Mouse (Mus musculus) stomach, embryonic 14.5 days (tissue): ENCODE measurements at regions not wholly inside any gene's neighbourhood (a gene's known extent, or its start where the extent isn't known, plus 50 kb on each side); places are given as distances from the start of the nearest gene placed in this dataset.

Source experiments
- ATAC-seq: fragments of 200-750 bp; cut with Nextera tagmentation; 2 replicates; pipeline ENCODE4 v1.8.0; 2017; ENCODE audit warnings: low read depth, moderate TSS enrichment; ENCODE audit not compliant: insufficient number of reproducible peaks, insufficient read depth, low FRiP score
- H3K27ac ChIP-seq: fragments of 300-500 bp; sonication (generic); 2 replicates; pipeline ENCODE4 v1.5.1; 2014; ENCODE audit warnings: mild to moderate bottlenecking, low read length, moderate library complexity, mixed read lengths
- H3K27me3 ChIP-seq: fragments of 300-500 bp; sonication (generic); 2 replicates; pipeline ENCODE4 v1.6.1; 2014; ENCODE audit warnings: low read length, control low read depth, mixed read lengths; ENCODE audit not compliant: control insufficient read depth, insufficient read depth
- H3K36me3 ChIP-seq: fragments of 300-500 bp; sonication (generic); 2 replicates; pipeline ENCODE4 v1.6.1; 2014; ENCODE audit warnings: mild to moderate bottlenecking, control low read depth, low read length, moderate library complexity, mixed read lengths; ENCODE audit not compliant: control insufficient read depth, insufficient read depth
- H3K4me1 ChIP-seq: fragments of 300-500 bp; sonication (generic); 2 replicates; pipeline ENCODE4 v1.6.1; 2014; ENCODE audit warnings: low read length, control low read depth, mixed read lengths; ENCODE audit not compliant: control insufficient read depth, insufficient read depth
- H3K4me2 ChIP-seq: fragments of 300-500 bp; sonication (generic); replicated peaks from 2 replicates; pipeline ENCODE4 v1.6.1; 2014; ENCODE audit warnings: low read depth, low read length, control low read depth
- H3K4me3 ChIP-seq: fragments of 300-500 bp; sonication (generic); 2 replicates; pipeline ENCODE4 v1.5.1; 2014; ENCODE audit warnings: low read depth, low read length, control low read depth
- H3K9ac ChIP-seq: fragments of 300-500 bp; sonication (generic); replicated peaks from 2 replicates; pipeline ENCODE4 v1.6.1; 2014; ENCODE audit warnings: low read depth, mild to moderate bottlenecking, control low read depth, low read length, moderate library complexity, mixed read lengths
- H3K9me3 ChIP-seq: fragments of 300-500 bp; sonication (generic); 2 replicates; pipeline ENCODE4 v1.6.1; 2016; ENCODE audit warnings: low read depth, low read length, control low read depth; ENCODE audit not compliant: control insufficient read depth
- WGBS: fragments of 180-500 bp; shearing (Covaris S2); extraction: QIAGEN DNeasy Blood & Tissue Kit; methylation state at CpG from one replicate; pipeline ENCODE4 v1.1.7; 2014; 5-methylcytosine and 5-hydroxymethylcytosine counted together

DNA sequence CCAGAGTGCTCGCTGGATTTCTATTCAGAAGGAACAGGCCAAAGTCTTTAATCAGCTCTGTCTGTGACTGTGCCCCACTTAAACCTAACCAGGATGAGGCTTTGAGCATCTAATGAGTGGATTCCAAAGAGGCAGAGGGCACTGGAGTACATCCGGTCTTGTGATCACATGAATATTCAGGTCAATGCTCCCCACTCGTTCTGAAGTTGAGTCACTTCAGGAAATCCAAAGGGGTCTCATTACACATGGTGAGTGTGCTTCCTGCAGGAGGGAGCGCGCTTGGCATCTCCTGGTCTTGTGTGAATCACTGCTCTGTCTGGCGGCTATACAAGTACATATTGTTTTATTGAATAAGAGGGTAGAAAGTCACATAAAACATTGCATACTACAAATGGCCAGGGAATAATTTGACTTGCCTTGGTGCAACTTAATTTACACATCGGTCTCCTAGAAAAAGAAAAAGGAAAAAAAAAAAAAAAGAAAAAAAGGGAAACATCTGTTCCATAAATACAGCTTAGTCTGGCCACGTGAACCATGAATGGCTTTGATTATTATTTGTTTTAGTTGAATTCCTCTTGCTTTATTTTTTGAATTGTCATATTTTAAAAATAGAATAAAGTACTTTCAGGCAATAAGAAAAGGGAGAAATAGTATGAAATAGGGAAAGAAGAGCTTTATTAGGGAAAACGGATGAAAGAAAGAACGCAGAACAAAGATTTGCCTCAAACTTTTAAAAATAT lies 148.1 kb upstream of the Hmga2 start:
- Histone ChIP-seq H3K4me1 (no peaks in the 10 kb centered on the region), H3K9me3 (no peaks in the 10 kb centered on the region), H3K27me3 (no peaks in the 10 kb centered on the region), H3K36me3 (no peaks in the 10 kb centered on the region), H3K4me2 (no peak overlapping the region), H3K9ac (no peak overlapping the region), H3K27ac (no peak overlapping the region), H3K4me3 (no peak overlapping the region)
- ATAC-seq: no peak
- 68% methylated on average over 10 of the region's 10 CpGs for WGBS

- Histone ChIP-seq H3K27ac (no peak overlapping the region), H3K4me1 (0 out of 2 replicates have a peak, but pooled peaks cover 4% of the 10 kb centered on the region), H3K4me2 (no peak overlapping the region), H3K4me3 (no peak overlapping the region), H3K36me3 (no peaks in the 10 kb centered on the region), H3K9ac (no peak overlapping the region), H3K27me3 (no peaks in the 10 kb centered on the region), H3K9me3 (no peaks in the 10 kb centered on the region)
- no peak for ATAC-seq
- 59% methylated on average over 5 of the region's 5 CpGs for WGBS
Measured at GRCm38 (mm10) chr10:120616406-120617015, 140.2 kb upstream of the Hmga2 start.

DNA sequence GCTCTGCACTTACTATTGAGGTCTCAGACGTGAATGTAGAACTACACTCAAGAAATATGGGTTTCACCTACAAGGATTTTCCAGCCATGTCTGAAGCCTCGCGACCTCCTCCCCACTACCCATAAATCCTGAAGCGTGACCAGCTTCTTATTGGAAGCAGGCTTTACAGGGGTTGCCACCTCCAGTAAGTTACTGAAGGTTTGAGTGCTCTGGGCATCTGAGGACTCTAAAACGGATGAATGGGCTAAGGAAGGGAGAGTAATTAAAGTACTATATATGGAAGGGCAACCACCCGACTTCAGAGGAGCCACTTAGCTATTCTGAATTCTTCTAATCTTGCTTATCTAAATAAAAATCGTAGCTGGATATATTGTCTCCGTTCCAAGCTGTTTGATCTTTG lies 136.1 kb upstream of the Hmga2 start:
- Histone ChIP-seq H3K27ac (no peak overlapping the region), H3K9me3 (no peaks in the 10 kb centered on the region), H3K4me2 (no peak overlapping the region), H3K27me3 (no peaks in the 10 kb centered on the region), H3K9ac (no peak overlapping the region), H3K4me3 (no peak overlapping the region), H3K36me3 (no peaks in the 10 kb centered on the region), H3K4me1 (0 out of 2 replicates have a peak, but pooled peaks cover 4% of the 10 kb centered on the region)
- WGBS: 51% methylated on average over 8 of the region's 8 CpGs
- ATAC-seq: no peak

DNA sequence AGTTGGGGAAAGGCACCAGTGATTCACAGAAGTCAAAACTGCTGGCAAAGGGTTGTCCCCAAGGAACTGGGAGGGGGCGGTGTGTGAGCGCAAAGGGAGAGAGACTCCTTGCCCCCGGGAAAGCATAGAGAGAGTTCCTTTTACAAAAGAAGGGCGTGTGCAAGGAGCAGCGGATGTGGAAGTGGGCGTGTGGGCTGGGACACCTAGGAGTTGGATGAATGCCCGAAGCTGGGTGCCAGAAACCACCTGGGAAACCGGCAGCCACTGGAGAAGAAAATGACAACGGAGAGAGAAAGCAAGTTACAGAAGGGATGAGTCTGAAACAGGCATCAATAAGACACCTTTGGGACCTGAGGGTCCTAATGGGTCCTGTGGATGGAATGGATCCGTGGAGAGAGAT lies 133.8 kb upstream of the Hmga2 start:
- no peak overlapping the region for H3K4me3 ChIP-seq
- 76% methylated on average over 10 of the region's 10 CpGs for WGBS
- no peak overlapping the region for H3K4me2 ChIP-seq
- no peaks in the 10 kb centered on the region for H3K9me3 ChIP-seq
- H3K36me3 ChIP-seq: no peaks in the 10 kb centered on the region
- no peak overlapping the region for H3K9ac ChIP-seq
- H3K27ac ChIP-seq: no peak overlapping the region
- no peaks in the 10 kb centered on the region for H3K27me3 ChIP-seq
- no peak for ATAC-seq
- H3K4me1 ChIP-seq: no peaks in the 10 kb centered on the region

DNA sequence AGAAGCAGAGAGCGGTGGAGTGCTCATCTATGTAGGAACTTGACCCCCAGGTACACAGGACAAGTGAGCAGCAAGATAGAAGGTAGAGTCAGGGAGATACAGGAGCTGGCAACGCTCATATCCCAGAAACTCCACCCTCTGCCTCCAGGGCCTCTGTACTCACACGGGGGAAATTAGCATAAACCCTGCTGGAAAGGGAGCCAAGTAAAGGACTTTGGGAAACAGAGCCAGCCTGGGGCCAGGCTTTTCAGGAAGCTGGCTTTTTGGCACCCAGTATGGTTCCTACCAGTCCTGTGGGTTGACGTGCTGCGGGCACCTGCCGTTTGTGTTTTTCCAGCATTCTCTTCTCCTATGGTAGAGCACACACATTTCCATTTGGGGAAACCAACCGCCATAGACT lies 128.2 kb upstream of the Hmga2 start:
- Histone ChIP-seq H3K27ac (no peak overlapping the region), H3K27me3 (no peaks in the 10 kb centered on the region), H3K4me1 (no peaks in the 10 kb centered on the region), H3K4me2 (no peak overlapping the region), H3K4me3 (no peak overlapping the region), H3K9me3 (no peaks in the 10 kb centered on the region), H3K36me3 (no peaks in the 10 kb centered on the region), H3K9ac (no peak overlapping the region)
- WGBS: 68% methylated on average over 7 of the region's 7 CpGs
- no peak for ATAC-seq

DNA sequence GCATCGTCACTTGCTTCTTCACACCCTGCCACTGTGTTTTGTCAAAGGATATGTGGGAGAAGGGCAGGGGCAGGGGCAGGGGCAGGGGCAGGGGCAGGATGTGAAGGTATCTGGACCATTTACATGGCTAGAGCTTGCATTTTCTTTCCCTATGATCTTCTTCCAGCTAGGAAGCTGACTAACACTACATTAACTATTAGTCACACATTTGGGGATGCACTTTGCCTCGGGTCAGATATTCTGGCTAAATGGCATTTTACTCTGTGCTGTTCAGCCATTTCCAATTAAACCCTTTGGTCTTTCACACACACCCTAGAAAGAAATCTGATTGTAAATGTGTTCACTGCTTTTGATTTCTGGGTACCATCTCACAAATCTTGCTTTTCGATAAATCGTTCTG lies 126.9 kb upstream of the Hmga2 start:
- H3K36me3 ChIP-seq: no peaks in the 10 kb centered on the region
- 91% methylated on average over 4 of the region's 4 CpGs for WGBS

GRCm38 (mm10) chr10:120600735-120601134 lies 124.5 kb upstream of the Hmga2 start:
- Histone ChIP-seq H3K9me3 (no peaks in the 10 kb centered on the region), H3K27ac (no peak overlapping the region), H3K4me1 (0 out of 2 replicates have a peak, but pooled peaks cover 7% of the 10 kb centered on the region), H3K9ac (no peak overlapping the region), H3K27me3 (no peaks in the 10 kb centered on the region), H3K36me3 (no peaks in the 10 kb centered on the region), H3K4me3 (no peak overlapping the region), H3K4me2 (no peak overlapping the region)
- 76% methylated on average over 5 of the region's 5 CpGs for WGBS
- no peak for ATAC-seq

More for the DNA sequence above, 126.9 kb upstream of the Hmga2 start:
- Histone ChIP-seq H3K9ac (no peak overlapping the region), H3K4me2 (no peak overlapping the region), H3K4me1 (no peaks in the 10 kb centered on the region), H3K9me3 (no peaks in the 10 kb centered on the region), H3K4me3 (no peak overlapping the region), H3K27me3 (no peaks in the 10 kb centered on the region), H3K27ac (no peak overlapping the region)
- ATAC-seq: no peak

DNA sequence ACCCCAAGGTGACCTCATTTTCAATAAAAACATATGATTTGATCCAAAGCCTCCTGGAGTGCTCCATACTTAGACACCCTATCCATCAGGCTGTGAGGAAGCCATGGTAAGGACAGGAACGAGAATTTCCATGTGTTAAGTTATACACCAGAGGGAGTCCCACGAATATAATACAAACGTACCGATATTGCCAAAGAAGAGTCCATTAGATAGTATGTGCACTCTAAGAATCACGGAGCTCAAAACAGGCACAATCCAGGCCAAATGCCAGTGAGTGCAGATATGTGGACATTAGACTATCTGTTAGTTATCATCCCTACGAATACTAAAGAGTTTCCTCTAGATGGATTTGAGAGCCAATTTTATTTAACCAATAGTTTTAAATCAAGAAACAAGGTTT lies 123.3 kb upstream of the Hmga2 start:
- Histone ChIP-seq H3K4me3 (no peak overlapping the region), H3K36me3 (no peaks in the 10 kb centered on the region), H3K27me3 (no peaks in the 10 kb centered on the region), H3K9ac (no peak overlapping the region), H3K4me1 (0 out of 2 replicates have a peak, but pooled peaks cover 7% of the 10 kb centered on the region), H3K9me3 (no peaks in the 10 kb centered on the region), H3K4me2 (no peak overlapping the region), H3K27ac (no peak overlapping the region)
- no peak for ATAC-seq
- WGBS: 61% methylated on average over 6 of the region's 6 CpGs
